Mouse (Mus musculus): ENCODE measurements around the gene Pde1a.

DNA sequence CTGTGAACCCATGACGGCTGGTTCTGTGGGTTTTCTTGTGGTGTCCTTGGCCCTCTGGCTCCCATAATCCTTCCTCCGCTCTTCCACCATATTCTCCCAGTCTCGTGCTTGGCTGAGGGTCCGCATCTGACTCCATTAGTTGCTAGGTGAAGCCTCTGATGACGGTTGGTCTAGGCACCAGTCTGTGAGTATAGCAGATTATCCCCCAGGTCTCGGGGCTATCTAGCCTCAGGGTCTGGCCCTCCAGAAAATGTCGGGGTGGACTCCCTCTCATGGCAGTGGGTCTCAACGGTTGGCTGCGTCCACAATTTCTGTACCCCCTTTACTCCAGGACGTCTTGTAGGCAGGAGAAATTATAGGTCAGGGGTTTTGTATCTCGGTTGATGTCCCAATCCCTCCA, 342.8 kb downstream of the Pde1a start:
- TF ChIP-seq CTCF (IDR thresholded peaks at IDR 0.05; ENCODE audit: extremely low read depth, insufficient read length, insufficient replicate concordance, low read depth, low read length) (no peak), POLR2A (IDR thresholded peaks at IDR 0.05; ENCODE audit: low read depth, low read length) (no peak)
